Mouse (Mus musculus) small intestine, adult 2 months (tissue): ENCODE results near the gene Kctd11. TPM values are rescaled to one million over a fixed set of nuclear protein-coding genes. Genes with fewer than 3 reads are reported as not detected.
"Not testable (repeated sequence)": the region's sequence is repeated elsewhere in the genome, so short reads cannot be mapped to it uniquely, and the experiment has no call there.

Source experiments
- H3K27ac ChIP-seq: fragments of 200-500 bp; 2 replicates; pipeline ENCODE4 v1.5.1; 2012; ENCODE audit warnings: low read depth, low read length, control low read depth, inconsistent platforms; ENCODE audit not compliant: insufficient read depth
- H3K27me3 ChIP-seq: fragments of 200-500 bp; 2 replicates; pipeline ENCODE4 v1.6.1; 2012; ENCODE audit warnings: mild to moderate bottlenecking, moderate library complexity, low read length, inconsistent platforms; ENCODE audit not compliant: control insufficient read depth, insufficient read depth
- H3K36me3 ChIP-seq: fragments of 200-500 bp; 2 replicates; pipeline ENCODE4 v1.6.1; 2012; ENCODE audit warnings: mild to moderate bottlenecking, low read length, control low read depth, inconsistent platforms; ENCODE audit not compliant: control insufficient read depth, insufficient read depth
- H3K4me1 ChIP-seq: fragments of 200-500 bp; 2 replicates; pipeline ENCODE4 v1.6.1; 2012; ENCODE audit warnings: low read length, inconsistent platforms, mixed read lengths; ENCODE audit not compliant: control insufficient read depth, insufficient read depth, insufficient read length
- H3K4me3 ChIP-seq: fragments of 200-500 bp; 2 replicates; pipeline ENCODE4 v1.5.1; 2012; ENCODE audit warnings: low read depth, mild to moderate bottlenecking, control low read depth, inconsistent platforms, low read length, moderate library complexity
- CTCF ChIP-seq: fragments of 200-500 bp; IDR thresholded peaks from 2 replicates; pipeline ENCODE4 v1.5.1; 2012; ENCODE audit warnings: low read depth, mild to moderate bottlenecking, control low read depth, inconsistent platforms, low read length, moderate library complexity, mixed read lengths; ENCODE audit not compliant: insufficient replicate concordance, insufficient read length; ENCODE audit errors: extremely low read depth
- POLR2A ChIP-seq: fragments of 200-500 bp; IDR thresholded peaks from 2 replicates; pipeline ENCODE4 v1.6.1; 2012; ENCODE audit warnings: low read depth, mild to moderate bottlenecking, control low read depth, inconsistent platforms, low read length, moderate library complexity
- WGBS: fragments of 180-500 bp; shearing (Covaris S2); methylation state at CpG from one replicate; pipeline ENCODE4 v1.1.7; 2018; 5-methylcytosine and 5-hydroxymethylcytosine counted together
- polyA plus RNA-seq: library from polyadenylated mRNA; depleted of rRNA; stranded (reverse); fragments of >200 nt; gene quantifications from 2 replicates; pipeline ENCODE4 v1.2.3, GENCODE M21; 2012

The Kctd11 gene
- polyA plus RNA-seq, 1 experiment: 2.8 TPM

- H3K4me1 ChIP-seq: peaks cover 4% of the 10 kb centered on the region
- WGBS: 91% methylated on average over 7 of the region's 7 CpGs
Observed at GRCm38 (mm10) chr11:69871822-69872221, 9.4 kb downstream of the Kctd11 start.

GRCm38 (mm10) chr11:69870289-69871069 lies 10.7 kb downstream of the Kctd11 start:
- Histone ChIP-seq H3K27me3 (no peaks in the 10 kb centered on the region; the same call in 1 of the 2 replicates), H3K4me3 (no peak overlapping the region), H3K27ac (no peak overlapping the region), H3K36me3 (no peaks in the 10 kb centered on the region), H3K4me1 (peaks cover 4% of the 10 kb centered on the region)
- TF ChIP-seq CTCF (no peak), POLR2A (no peak)
- 68% methylated on average over 2 of the region's 2 CpGs for WGBS

More at GRCm38 (mm10) chr11:69871822-69872221, 9.4 kb downstream of the Kctd11 start:
- Histone ChIP-seq H3K36me3 (no peaks in the 10 kb centered on the region), H3K4me3 (no peak overlapping the region), H3K27ac (no peak overlapping the region), H3K27me3 (no peaks in the 10 kb centered on the region; the same call in 1 of the 2 replicates)
- TF ChIP-seq POLR2A (no peak), CTCF (no peak)

DNA sequence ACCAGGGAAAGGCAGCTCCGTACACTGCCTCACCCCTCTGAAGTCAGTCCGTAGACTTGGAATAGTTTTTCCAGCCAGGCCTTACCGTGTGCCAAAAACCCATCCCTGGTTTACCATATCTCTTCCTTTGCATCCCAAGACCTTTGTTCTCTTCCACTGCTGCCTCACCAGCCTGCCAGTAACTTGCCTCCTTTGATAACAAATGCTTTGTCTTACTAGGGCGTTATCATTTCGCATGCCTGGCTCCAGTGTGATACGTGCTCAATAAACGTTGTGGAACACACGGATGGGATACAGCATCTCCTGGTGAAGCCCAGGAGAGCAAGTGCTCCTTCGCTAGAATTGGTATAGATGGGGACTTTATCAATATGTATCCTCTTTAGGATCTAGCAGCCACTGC lies 13.9 kb downstream of the Kctd11 start:
- Histone ChIP-seq H3K4me3 (no peak overlapping the region), H3K36me3 (no peaks in the 10 kb centered on the region), H3K4me1 (peaks cover 4% of the 10 kb centered on the region), H3K27me3 (no peaks in the 10 kb centered on the region; the same call in 1 of the 2 replicates), H3K27ac (no peak overlapping the region)
- 28% methylated on average over 9 of the region's 9 CpGs for WGBS
- TF ChIP-seq CTCF: no peak

DNA sequence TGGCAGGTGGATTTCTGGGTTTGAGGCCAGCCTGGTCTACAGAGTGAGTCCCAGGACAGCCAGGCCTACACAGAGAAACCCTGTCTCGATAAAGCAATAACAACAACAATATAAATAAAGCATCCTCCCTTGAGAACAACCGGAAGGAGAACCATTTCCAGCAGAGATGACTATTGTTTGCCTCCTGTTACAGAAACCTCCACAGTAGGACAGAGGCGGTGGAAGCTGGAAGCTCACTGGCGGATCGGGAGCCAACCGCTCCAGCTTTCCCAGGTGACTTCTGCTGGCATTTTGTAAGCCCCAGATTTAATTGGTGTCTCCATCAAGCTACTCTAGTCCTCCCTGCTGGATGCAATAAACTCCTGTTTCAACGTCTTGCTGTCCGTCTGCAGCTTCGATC lies 15.6 kb downstream of the Kctd11 start:
- Histone ChIP-seq H3K36me3 (no peaks in the 10 kb centered on the region), H3K4me1 (peaks cover 4% of the 10 kb centered on the region), H3K4me3 (no peak overlapping the region), H3K27ac (no peak overlapping the region), H3K27me3 (no peaks in the 10 kb centered on the region; the same call in 1 of the 2 replicates)
- TF ChIP-seq CTCF (no peak), POLR2A (no peak)
- 90% methylated on average over 9 of the region's 9 CpGs for WGBS

GRCm38 (mm10) chr11:69864138-69864860 lies 16.9 kb downstream of the Kctd11 start:
- peaks cover 2% of the 10 kb centered on the region; the same call in 1 of the 2 replicates for H3K4me1 ChIP-seq
- H3K27me3 ChIP-seq: no peaks in the 10 kb centered on the region; the same call in 1 of the 2 replicates
- no peak overlapping the region for H3K4me3 ChIP-seq
- 47% methylated on average over 8 of the region's 8 CpGs for WGBS
- TF ChIP-seq POLR2A: no peak
- TF ChIP-seq CTCF: no peak
- H3K36me3 ChIP-seq: no peaks in the 10 kb centered on the region
- no peak overlapping the region for H3K27ac ChIP-seq

DNA sequence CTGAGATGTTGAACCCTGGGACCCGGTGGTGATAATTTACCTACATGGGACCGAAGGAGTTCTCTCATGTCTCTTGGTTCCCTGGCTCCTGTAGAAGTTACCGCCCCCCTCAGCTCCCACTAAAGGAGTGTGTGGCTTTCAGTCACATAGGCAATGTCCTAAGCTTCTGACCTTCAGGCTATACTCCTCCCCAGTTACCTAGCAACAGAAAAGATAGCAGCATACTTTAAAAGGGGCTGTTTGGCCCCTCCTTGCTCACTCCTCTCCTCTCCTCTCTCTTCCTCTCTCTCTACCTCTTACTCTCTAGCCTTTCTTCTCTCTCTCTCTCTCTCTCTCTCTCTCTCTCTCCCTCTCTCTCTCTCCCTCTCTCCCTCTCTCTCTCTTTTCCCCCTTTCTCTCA lies 17.5 kb downstream of the Kctd11 start:
- not testable (repeated sequence) for H3K27me3 ChIP-seq, H3K4me1 ChIP-seq, H3K4me3 ChIP-seq, H3K27ac ChIP-seq, H3K36me3 ChIP-seq
- 66% methylated on average over 3 of the region's 3 CpGs for WGBS
